Mouse (Mus musculus): ENCODE data around the gene Wbp1l.

DNA sequence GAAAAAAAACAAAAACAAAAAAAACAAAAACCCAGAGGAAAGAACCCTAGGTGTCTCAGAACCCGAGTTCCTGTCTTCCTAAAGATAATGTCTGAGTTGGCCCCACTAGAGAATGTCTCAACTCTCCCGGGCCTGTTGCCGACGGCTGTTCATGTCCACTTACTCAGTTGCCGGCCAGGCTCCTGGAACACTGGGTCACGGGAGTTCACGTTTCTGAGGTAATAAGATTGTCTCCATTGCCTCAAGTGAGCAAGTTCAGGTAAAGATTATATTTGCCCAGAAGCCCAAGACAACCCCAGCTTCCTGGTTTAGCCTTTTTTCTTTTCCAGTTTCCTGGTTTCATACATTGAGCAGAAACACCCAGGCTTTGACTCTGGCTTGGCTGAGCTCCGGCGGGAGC is 60.0 kb downstream of the Wbp1l start:
- no peak for TF ChIP-seq EP300 (IDR thresholded peaks at IDR 0.05; ENCODE audit: low read depth in 1 of 2, low read length in 2 of 2)
- TF ChIP-seq CTCF (IDR thresholded peaks at IDR 0.05 in 2 of 3, conservative IDR thresholded peaks at IDR 0.05 in 1 of 3; ENCODE audit: control insufficient read depth in 1 of 3, insufficient read depth in 1 of 3, low read depth in 2 of 3, low read length in 3 of 3, poor library complexity in 1 of 3, severe bottlenecking in 1 of 3): no peak

Data from MEL (cell line).